Mouse (Mus musculus) limb, embryonic 11.5 days (tissue): ENCODE measurements around the gene Chaf1a. TPM values are rescaled to one million over a fixed set of nuclear protein-coding genes. Genes with fewer than 3 reads are reported as not detected.
A peak's percentile ranks its signal among the peaks of the same experiment; 100 is the strongest.

Experiments used
- ATAC-seq: fragments of 200-750 bp; cut with Nextera tagmentation; 2 replicates; pipeline ENCODE4 v1.8.0; 2017; ENCODE audit warnings: low read depth; ENCODE audit not compliant: insufficient number of reproducible peaks, low FRiP score, low TSS enrichment
- DNase-seq: peaks from one replicate; pipeline ENCODE4 v3.0.0-alpha.2; 2015; ENCODE audit warnings: low spot score
- H3K27ac ChIP-seq: fragments of 300-500 bp; sonication (generic); replicated peaks from 2 replicates; pipeline ENCODE4 v1.5.1; 2014; ENCODE audit warnings: low read depth, mild to moderate bottlenecking, low read length
- H3K27me3 ChIP-seq: fragments of 300-500 bp; sonication (generic); 2 replicates; pipeline ENCODE4 v1.6.1; 2014; ENCODE audit warnings: mild to moderate bottlenecking, low read length, mixed read lengths; ENCODE audit not compliant: control insufficient read depth, insufficient read depth
- H3K36me3 ChIP-seq: fragments of 300-500 bp; sonication (generic); 2 replicates; pipeline ENCODE4 v1.6.1; 2014; ENCODE audit warnings: mild to moderate bottlenecking, low read length, moderate library complexity, mixed read lengths; ENCODE audit not compliant: control insufficient read depth, insufficient read depth
- H3K4me1 ChIP-seq: fragments of 300-500 bp; sonication (generic); 2 replicates; pipeline ENCODE4 v1.6.1; 2014; ENCODE audit warnings: low read length, mixed read lengths; ENCODE audit not compliant: control insufficient read depth, insufficient read depth
- H3K4me2 ChIP-seq: fragments of 300-500 bp; sonication (generic); 2 replicates; pipeline ENCODE4 v1.6.1; 2014; ENCODE audit warnings: low read depth, mild to moderate bottlenecking, moderate library complexity; ENCODE audit not compliant: severe bottlenecking
- H3K4me3 ChIP-seq: fragments of 300-500 bp; sonication (generic); 2 replicates; pipeline ENCODE4 v1.5.1; 2014; ENCODE audit warnings: low read depth, low read length
- H3K9ac ChIP-seq: fragments of 300-500 bp; sonication (generic); 2 replicates; pipeline ENCODE4 v1.6.1; 2014; ENCODE audit warnings: mild to moderate bottlenecking, low read length
- H3K9me3 ChIP-seq: fragments of 300-500 bp; sonication (generic); 2 replicates; pipeline ENCODE4 v1.6.1; 2016; ENCODE audit warnings: low read length; ENCODE audit not compliant: control insufficient read depth
- WGBS: fragments of 180-500 bp; shearing (Covaris S2); extraction: QIAGEN DNeasy Blood & Tissue Kit; methylation state at CpG from one replicate; pipeline ENCODE4 v1.1.7; 2014; 5-methylcytosine and 5-hydroxymethylcytosine counted together
- polyA plus RNA-seq: library from polyadenylated mRNA; unstranded; fragments of >200 nt; fragmentation: Nextera tagmentation; extraction: Ambion mirVana; gene quantifications from 2 replicates; pipeline ENCODE4 v1.2.1, GENCODE M21; 2014

The Chaf1a gene
- polyA plus RNA-seq, 1 experiment from 2014 or later = 32.7 TPM

DNA sequence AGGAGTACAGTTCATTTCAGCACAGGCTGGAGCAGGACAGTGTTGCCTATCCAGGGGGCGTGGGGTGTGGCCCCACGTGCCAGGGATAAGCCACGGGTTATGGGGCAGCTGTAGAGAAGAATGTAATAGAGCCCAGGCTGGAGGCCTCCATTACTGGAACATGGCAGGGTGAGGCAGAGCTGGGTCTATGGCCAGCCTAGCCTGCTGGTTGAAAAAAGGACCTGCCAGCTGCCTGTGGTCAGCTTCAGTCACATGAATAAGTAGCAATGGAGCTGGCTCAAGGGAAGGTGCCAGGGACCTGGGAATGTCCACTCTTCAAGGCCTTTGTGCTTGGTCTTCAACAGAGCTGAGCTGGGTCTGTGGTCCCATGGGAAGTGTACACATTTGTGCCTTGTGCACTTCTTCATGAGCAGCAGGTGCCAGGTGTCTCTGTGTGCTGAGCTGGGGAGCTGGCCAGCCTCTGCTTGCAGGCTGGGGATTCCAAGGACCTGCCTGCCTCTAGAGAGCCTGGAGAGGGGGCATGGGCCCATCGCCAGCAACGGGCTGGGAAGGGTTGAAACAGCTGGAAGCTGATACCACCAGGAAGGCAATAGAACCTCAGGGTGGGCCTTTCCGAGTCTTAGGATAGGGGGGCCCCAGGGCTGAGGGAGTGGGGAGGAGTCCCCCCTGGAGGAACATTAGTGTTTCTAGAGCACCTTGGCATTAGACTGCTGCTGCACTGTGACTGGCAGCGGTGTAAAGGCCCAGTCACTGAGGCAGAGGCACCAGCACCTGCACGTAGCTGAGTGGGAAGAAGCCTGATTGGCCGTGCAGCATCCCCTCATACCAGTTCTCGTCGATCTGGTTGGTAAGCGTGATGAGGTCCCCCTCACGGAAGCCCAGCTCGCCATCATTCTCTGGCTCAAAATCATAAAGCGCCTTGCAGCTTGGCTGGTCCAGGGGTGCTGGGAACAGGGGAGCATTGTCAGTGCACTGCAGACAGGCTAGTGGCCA, 23.1 kb upstream of the Chaf1a start:
- no peak overlapping the region for H3K4me2 ChIP-seq
- no peak overlapping the region for H3K4me3 ChIP-seq
- no peak overlapping the region for H3K9ac ChIP-seq
- H3K9me3 ChIP-seq = no peaks in the 10 kb centered on the region
- H3K4me1 ChIP-seq = no peaks in the 10 kb centered on the region
- H3K36me3 ChIP-seq = peaks cover 45% of the 10 kb centered on the region
- no peak overlapping the region for H3K27ac ChIP-seq
- no peak for ATAC-seq
- WGBS = 88% methylated on average over 15 of the region's 15 CpGs
- H3K27me3 ChIP-seq = no peaks in the 10 kb centered on the region
- no peak for DNase-seq

GRCm38 (mm10) chr17:56017848-56018247, 22.4 kb upstream of the Chaf1a start:
- Histone ChIP-seq H3K4me1 (no peaks in the 10 kb centered on the region), H3K9me3 (no peaks in the 10 kb centered on the region), H3K27ac (no peak overlapping the region), H3K27me3 (no peaks in the 10 kb centered on the region), H3K4me2 (no peak overlapping the region), H3K36me3 (peaks cover 44% of the 10 kb centered on the region), H3K9ac (no peak overlapping the region), H3K4me3 (no peak overlapping the region)
- no peak for ATAC-seq
- WGBS = 86% methylated on average over 7 of the region's 7 CpGs
- no peak for DNase-seq

DNA sequence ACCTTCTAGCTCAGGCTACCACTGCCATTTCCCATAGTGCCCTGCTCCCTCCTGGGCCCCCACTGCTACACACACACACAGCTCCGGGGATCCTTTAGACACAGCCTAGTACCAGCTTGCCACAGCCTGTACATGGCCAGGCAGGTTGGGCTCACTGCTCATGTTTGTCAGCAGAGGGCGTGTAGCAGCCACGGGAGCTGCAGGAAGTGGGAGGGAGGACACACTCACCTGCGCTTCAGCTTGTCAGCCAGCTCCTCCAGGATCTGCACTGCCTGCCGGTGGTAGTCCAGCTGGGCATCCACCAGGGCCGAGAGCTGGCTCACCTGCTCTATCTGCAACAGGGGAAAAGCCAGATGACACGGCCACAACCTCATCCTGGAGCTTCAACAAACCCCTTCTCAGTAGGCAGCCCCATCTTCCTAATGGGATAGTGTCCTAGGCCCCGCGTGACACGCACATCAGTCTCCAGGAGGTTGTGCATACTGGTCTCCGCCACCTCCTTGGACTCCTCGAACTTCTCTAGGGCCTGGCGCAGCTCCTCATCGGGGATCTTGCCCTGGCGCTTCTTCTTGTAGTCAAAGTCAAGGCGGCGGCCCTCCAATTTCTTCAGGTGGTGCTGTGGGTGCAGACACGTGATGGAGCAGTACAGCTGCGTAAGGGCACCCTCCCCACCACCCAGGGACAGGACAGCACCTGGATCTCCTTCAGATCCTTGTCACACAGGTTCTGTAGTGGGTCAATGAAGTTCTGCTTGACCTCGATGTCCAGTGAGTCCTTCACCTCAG, 21.7 kb upstream of the Chaf1a start:
- Histone ChIP-seq H3K27me3 (no peaks in the 10 kb centered on the region), H3K27ac (no peak overlapping the region), H3K4me1 (no peaks in the 10 kb centered on the region), H3K9me3 (no peaks in the 10 kb centered on the region), H3K9ac (no peak overlapping the region), H3K36me3 (peaks cover 42% of the 10 kb centered on the region), H3K4me2 (no peak overlapping the region), H3K4me3 (no peak overlapping the region)
- DNase-seq (no peak), ATAC-seq (0 out of 2 replicates have a peak, but pooled peaks have one; percentile 6)
- WGBS = 77% methylated on average over 20 of the region's 20 CpGs

DNA sequence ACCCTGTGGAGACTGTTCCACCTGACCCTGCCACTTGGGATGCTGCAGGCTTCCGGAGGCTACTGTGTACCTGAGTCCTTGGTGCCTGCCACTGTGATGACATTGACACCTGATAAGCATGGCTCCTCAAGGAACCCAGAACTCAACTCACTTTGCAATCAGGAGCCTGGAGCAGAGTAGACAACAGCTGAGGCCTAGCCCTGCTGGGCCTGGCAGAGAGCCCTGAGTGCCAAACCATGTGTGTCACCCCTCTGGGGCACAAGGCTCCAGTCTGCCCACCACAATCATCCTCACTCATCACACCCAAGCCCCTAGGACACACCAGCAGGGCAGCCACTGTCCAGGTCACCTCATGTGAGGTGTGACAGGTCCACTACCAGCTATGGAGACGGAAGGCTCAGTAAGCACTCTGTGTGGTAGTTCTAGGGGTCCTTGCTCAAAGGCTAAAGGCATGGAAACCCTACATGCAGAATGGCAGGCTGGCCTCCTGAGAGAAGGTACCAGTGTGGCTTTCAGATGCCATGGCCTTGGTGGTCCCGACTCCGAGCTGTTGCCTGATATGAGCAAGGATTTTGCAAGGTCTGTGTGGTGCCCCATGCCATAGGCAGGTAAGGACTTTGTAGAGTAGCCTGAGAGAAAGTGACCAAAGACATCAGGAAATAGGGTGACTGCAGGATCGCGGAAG, 19.7 kb upstream of the Chaf1a start:
- Histone ChIP-seq H3K9me3 (no peaks in the 10 kb centered on the region), H3K27ac (no peak overlapping the region), H3K4me2 (no peak overlapping the region), H3K27me3 (no peaks in the 10 kb centered on the region), H3K4me3 (no peak overlapping the region), H3K36me3 (peaks cover 35% of the 10 kb centered on the region; the same call in 1 of the 2 replicates), H3K9ac (no peak overlapping the region), H3K4me1 (no peaks in the 10 kb centered on the region)
- no peak for DNase-seq
- 92% methylated on average over 6 of the region's 6 CpGs for WGBS
- no peak for ATAC-seq

GRCm38 (mm10) chr17:56021161-56021910, 18.9 kb upstream of the Chaf1a start:
- H3K36me3 ChIP-seq = peaks cover 28% of the 10 kb centered on the region; the same call in 1 of the 2 replicates

DNA sequence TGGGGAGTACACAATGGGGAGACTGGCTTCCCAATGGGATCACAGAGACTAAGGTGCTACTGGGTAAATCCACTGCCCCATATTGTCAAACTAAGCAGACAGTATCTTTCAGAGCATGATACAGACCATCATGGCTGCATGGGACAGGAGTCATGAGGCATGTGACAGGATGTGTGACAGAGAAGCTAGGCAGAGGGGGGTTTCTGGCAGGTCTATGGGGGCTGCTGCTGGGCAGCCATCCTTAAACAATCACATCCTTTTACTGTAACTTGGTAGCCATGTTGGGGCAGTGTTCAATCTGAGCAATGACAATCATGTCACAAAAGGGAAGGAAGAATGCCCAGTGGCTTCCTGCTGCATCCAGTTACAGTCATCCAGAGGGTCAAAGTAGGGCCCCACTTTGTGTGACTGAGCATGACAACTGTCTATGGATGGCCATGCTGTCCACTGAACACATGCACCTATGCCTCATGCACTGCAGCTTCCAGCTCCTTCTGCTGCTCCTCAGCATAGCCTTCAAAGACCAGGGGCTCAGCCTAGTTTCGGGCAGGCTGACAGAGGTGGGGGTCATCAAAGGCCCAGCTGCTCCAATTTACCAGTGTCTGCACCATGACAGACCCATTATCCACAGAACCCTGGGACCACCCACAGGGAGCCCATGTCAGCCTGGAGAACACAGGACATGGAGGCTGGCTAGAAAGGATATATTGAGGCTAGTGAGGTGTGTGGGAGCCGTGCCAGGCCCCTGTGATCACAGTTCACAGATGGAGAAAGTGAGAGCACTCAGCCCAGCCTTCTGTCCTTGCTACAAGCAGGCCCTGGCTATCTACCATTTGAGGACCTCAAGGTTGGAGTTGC, 17.9 kb upstream of the Chaf1a start:
- Histone ChIP-seq H3K4me2 (no peak overlapping the region), H3K4me1 (no peaks in the 10 kb centered on the region), H3K4me3 (no peak overlapping the region), H3K27ac (no peak overlapping the region), H3K36me3 (peaks cover 20% of the 10 kb centered on the region; the same call in 1 of the 2 replicates), H3K9ac (no peak overlapping the region), H3K9me3 (no peaks in the 10 kb centered on the region), H3K27me3 (no peaks in the 10 kb centered on the region)
- 39% methylated on average over 2 of the region's 2 CpGs for WGBS
- DNase-seq (no peak), ATAC-seq (no peak)

More at GRCm38 (mm10) chr17:56021161-56021910, 18.9 kb upstream of the Chaf1a start:
- H3K9me3 ChIP-seq = no peaks in the 10 kb centered on the region
- H3K9ac ChIP-seq = no peak overlapping the region
- H3K4me3 ChIP-seq = no peak overlapping the region
- H3K27me3 ChIP-seq = no peaks in the 10 kb centered on the region
- H3K4me2 ChIP-seq = no peak overlapping the region
- DNase-seq = no peak
- ATAC-seq = no peak
- WGBS = 84% methylated on average over 4 of the region's 4 CpGs
- no peak overlapping the region for H3K27ac ChIP-seq
- H3K4me1 ChIP-seq = no peaks in the 10 kb centered on the region

DNA sequence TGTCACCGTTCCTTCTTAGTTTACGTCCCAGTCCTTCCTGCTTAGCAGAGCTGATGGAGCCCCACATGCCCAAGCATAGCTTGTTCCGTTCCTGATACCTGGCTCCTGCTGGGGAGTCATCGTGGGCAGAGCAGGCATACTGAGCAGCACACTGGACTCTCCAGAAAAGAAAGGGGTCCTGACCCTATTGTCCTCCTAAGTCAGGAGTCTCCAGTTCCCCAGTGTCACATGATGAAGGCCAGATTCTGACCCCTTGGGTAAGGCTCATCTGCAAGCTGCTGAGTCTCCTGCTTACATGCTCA, 17.3 kb upstream of the Chaf1a start:
- 87% methylated on average over 4 of the region's 4 CpGs for WGBS
- H3K4me1 ChIP-seq = no peaks in the 10 kb centered on the region
- H3K4me3 ChIP-seq = no peak overlapping the region
- H3K27me3 ChIP-seq = no peaks in the 10 kb centered on the region
- H3K9me3 ChIP-seq = no peaks in the 10 kb centered on the region
- H3K27ac ChIP-seq = no peak overlapping the region
- no peak for ATAC-seq
- H3K4me2 ChIP-seq = no peak overlapping the region
- H3K9ac ChIP-seq = no peak overlapping the region
- no peak for DNase-seq
- H3K36me3 ChIP-seq = peaks cover 19% of the 10 kb centered on the region; the same call in 1 of the 2 replicates
